Mouse (Mus musculus) CH12.LX (cell line): Measurements from ENCODE around the gene Gm11437. TPM values are rescaled to one million over a fixed set of nuclear protein-coding genes. Genes with fewer than 3 reads are reported as not detected.

Source experiments
- DNase-seq: peaks from one replicate; pipeline ENCODE4 v3.0.0-alpha.2; 2013; ENCODE audit errors: extremely low read depth
- H3K27ac ChIP-seq: 2 replicates; pipeline ENCODE4 v1.5.1; 2012; ENCODE audit warnings: low read depth, mild to moderate bottlenecking, control low read depth, moderate library complexity; ENCODE audit not compliant: insufficient read depth
- H3K27me3 ChIP-seq: replicated peaks from 2 replicates; pipeline ENCODE3; 2012; ENCODE audit warnings: inconsistent platforms
- H3K36me3 ChIP-seq, 2 experiments: replicated peaks in 1 of 2; 2 replicates each; pipeline versions ENCODE3 to v1.6.1; 2012; ENCODE audit warnings: inconsistent platforms in 1 of 2, low read length in 1 of 2, mild to moderate bottlenecking in 1 of 2, mixed read lengths in 1 of 2, moderate library complexity in 1 of 2; ENCODE audit not compliant: control insufficient read depth in 1 of 2, insufficient read depth in 1 of 2
- H3K4me1 ChIP-seq, 2 experiments: 2 replicates each; pipeline ENCODE4 v1.6.1; 2012; ENCODE audit warnings: inconsistent platforms in 1 of 2, moderate library complexity in 1 of 2; ENCODE audit not compliant: insufficient read depth in 2 of 2, control insufficient read depth in 1 of 2
- H3K4me2 ChIP-seq: 2 replicates; pipeline ENCODE4 v1.6.1; 2012; ENCODE audit warnings: low read depth, mild to moderate bottlenecking, control low read depth; ENCODE audit not compliant: poor library complexity, insufficient read depth, severe bottlenecking
- H3K4me3 ChIP-seq, 3 experiments: fragments of 150-350 bp in 1 of 3; sonication (generic) in 1 of 3; replicated peaks in 1 of 3; 2 replicates each; pipeline versions ENCODE3 to v1.5.1; 2011 to 2012; ENCODE audit warnings: low read depth in 2 of 3, low read length in 2 of 3, mild to moderate bottlenecking in 2 of 3, moderate library complexity in 2 of 3, control low read depth in 1 of 3, improper control_type of control experiment in 1 of 3, inconsistent platforms in 1 of 3, mixed read lengths in 1 of 3; ENCODE audit not compliant: poor library complexity in 1 of 3
- H3K79me2 ChIP-seq: replicated peaks from 2 replicates; pipeline ENCODE4 v1.6.1; 2012; ENCODE audit warnings: mild to moderate bottlenecking, moderate library complexity; ENCODE audit not compliant: control insufficient read depth, poor library complexity, insufficient read depth, severe bottlenecking; ENCODE audit errors: extremely low read depth
- H3K9ac ChIP-seq: 2 replicates; pipeline ENCODE4 v1.6.1; 2012; ENCODE audit warnings: low read depth, mild to moderate bottlenecking, control low read depth, moderate library complexity; ENCODE audit not compliant: insufficient read depth
- H3K9me3 ChIP-seq: replicated peaks from 2 replicates; pipeline ENCODE3; 2012; ENCODE audit warnings: low read length, inconsistent platforms, mixed read lengths
- ELF1 ChIP-seq: IDR thresholded peaks from 2 replicates; pipeline ENCODE4 v1.6.1; 2014; ENCODE audit warnings: low read depth, mild to moderate bottlenecking, inconsistent platforms, low read length, improper control_type of control experiment
- EP300 ChIP-seq: IDR thresholded peaks from 2 replicates; pipeline ENCODE4 v1.6.1; 2011; ENCODE audit warnings: low read length, improper control_type of control experiment
- GABPA ChIP-seq: IDR thresholded peaks from 2 replicates; pipeline ENCODE4 v1.6.1; 2012; ENCODE audit warnings: low read depth, low read length, improper control_type of control experiment, inconsistent platforms; ENCODE audit not compliant: insufficient replicate concordance
- HCFC1 ChIP-seq: IDR thresholded peaks from 2 replicates; pipeline ENCODE4 v1.6.1; 2012; ENCODE audit warnings: low read depth, mild to moderate bottlenecking, inconsistent platforms, low read length, improper control_type of control experiment
- IRF4 ChIP-seq: IDR thresholded peaks from 2 replicates; pipeline ENCODE4 v1.6.1; 2014; ENCODE audit warnings: low read depth, mild to moderate bottlenecking, inconsistent platforms, low read length, improper control_type of control experiment
- JUND ChIP-seq: conservative IDR thresholded peaks from 2 replicates; pipeline ENCODE4 v1.6.1; 2011; ENCODE audit warnings: low read depth, low read length, improper control_type of control experiment
- MAFK ChIP-seq: IDR thresholded peaks from 2 replicates; pipeline ENCODE4 v1.6.1; 2011; ENCODE audit warnings: low read length, improper control_type of control experiment; ENCODE audit not compliant: insufficient replicate concordance
- MAX ChIP-seq: IDR thresholded peaks from 2 replicates; pipeline ENCODE4 v1.6.1; 2011; ENCODE audit warnings: low read length, improper control_type of control experiment
- MAZ ChIP-seq: IDR thresholded peaks from 2 replicates; pipeline ENCODE4 v1.6.1; 2012; ENCODE audit warnings: low read depth, mild to moderate bottlenecking, inconsistent platforms, low read length, improper control_type of control experiment, moderate library complexity
- TBP ChIP-seq: conservative IDR thresholded peaks from 2 replicates; pipeline ENCODE4 v1.6.1; 2011; ENCODE audit warnings: low read depth, low read length, improper control_type of control experiment
- TCF12 ChIP-seq: IDR thresholded peaks from 2 replicates; pipeline ENCODE4 v1.6.1; 2014; ENCODE audit warnings: low read depth, mild to moderate bottlenecking, inconsistent platforms, low read length, improper control_type of control experiment
- UBTF ChIP-seq: IDR thresholded peaks from 2 replicates; pipeline ENCODE4 v1.6.1; 2012; ENCODE audit warnings: low read depth, mild to moderate bottlenecking, inconsistent platforms, low read length, improper control_type of control experiment, moderate library complexity
- USF2 ChIP-seq: conservative IDR thresholded peaks from 2 replicates; pipeline ENCODE4 v1.6.1; 2011; ENCODE audit warnings: low read depth, low read length, improper control_type of control experiment
- dilution Hi-C: fragments of 300-500 bp; cut with MboI; formaldehyde crosslinking; loops from 2 replicates; pipeline ENCODE4 v1.14.3; 2020; ENCODE audit warnings: low sequenced_read_pairs; ENCODE audit not compliant: extremely low pct_unique_long_range_greater_than_20kb, extremely low pct_ligation_motif_present
- in situ Hi-C: fragments of 300-500 bp; cut with MboI; formaldehyde crosslinking; loops from 3 replicates; pipeline ENCODE4 v1.14.3; 2019; ENCODE audit warnings: low sequenced_read_pairs, low pct_ligation_motif_present, low pct_unique_long_range_greater_than_20kb, mixed read lengths
- polyA plus RNA-seq: library from polyadenylated mRNA; unstranded; fragments of >175 nt; gene quantifications from 2 replicates; pipeline ENCODE4 v1.2.1, GENCODE M21; 2012; ENCODE audit warnings: low read depth; ENCODE audit not compliant: insufficient read length
- total RNA-seq, 2 experiments: library from RNA; depleted of rRNA; stranded (reverse); fragments of 300-350 nt in 1 of 2; fragments of >200 nt in 1 of 2; gene quantifications; 2 replicates each; pipeline ENCODE4 v1.2.3; 2012 to 2014

Gm11437 gene
- total and polyA plus RNA-seq, 3 experiments, result not detected

- TF ChIP-seq ELF1, result no peak
- TF ChIP-seq JUND, result no peak
- TF ChIP-seq TCF12, result no peak
- TF ChIP-seq MAX, result no peak
- no peak for TF ChIP-seq IRF4
- TF ChIP-seq USF2, result no peak
- no peak for TF ChIP-seq TBP
- no peak for TF ChIP-seq MAFK
- TF ChIP-seq, all 38 proteins: peak for 0
- dilution Hi-C loops, result no loop called here
- peaks cover 6% of the 10 kb centered on the region; the same call in 1 of the 2 replicates for H3K79me2 ChIP-seq
- peaks cover 0 to 12% of the 10 kb centered on the region in 2 experiments; a peak in 2 of 4 replicates for H3K4me1 ChIP-seq
- H3K27ac ChIP-seq, result no peak overlapping the region
- no peaks in the 10 kb centered on the region for H3K27me3 ChIP-seq
- peaks cover 63 to 95% of the 10 kb centered on the region in 2 experiments for H3K36me3 ChIP-seq
- no peaks in the 10 kb centered on the region for H3K9me3 ChIP-seq
- no peak for DNase-seq
- no peak overlapping the region for H3K9ac ChIP-seq
- no peak overlapping the region for H3K4me3 ChIP-seq
- in situ Hi-C loops, result no loop called here
- H3K4me2 ChIP-seq, result no peak overlapping the region
Observed at GRCm38 (mm10) chr11:84121051-84121956, 46.0 kb downstream of the Gm11437 start.

- no peak overlapping the region for H3K4me2 ChIP-seq
- in situ Hi-C loops, result no loop called here
- peaks cover 53 to 93% of the 10 kb centered on the region in 2 experiments for H3K36me3 ChIP-seq
- dilution Hi-C loops, result no loop called here
- H3K79me2 ChIP-seq, result no peaks in the 10 kb centered on the region
- no peak overlapping the region for H3K27ac ChIP-seq
- no peaks in the 10 kb centered on the region for H3K4me1 ChIP-seq
- TF ChIP-seq EP300 (no peak), HCFC1 (no peak), MAZ (no peak), UBTF (no peak), USF2 (no peak), GABPA (no peak)
- H3K4me3 ChIP-seq, result no peak overlapping the region
- H3K9me3 ChIP-seq, result no peaks in the 10 kb centered on the region
- no peak for DNase-seq
- no peaks in the 10 kb centered on the region for H3K27me3 ChIP-seq
- no peak overlapping the region for H3K9ac ChIP-seq
Observed at GRCm38 (mm10) chr11:84117431-84117830, 49.8 kb downstream of the Gm11437 start.
